Mouse (Mus musculus) heart, postnatal 25 days (tissue): ENCODE results near the gene Crk. TPM values are rescaled to one million over a fixed set of nuclear protein-coding genes. Genes with fewer than 3 reads are reported as not detected.

Experiments
- DNase-seq: peaks from one replicate; pipeline ENCODE4 v3.0.0; 2022; ENCODE audit warnings: low spot score
- intact Hi-C: fragments of 180-260 bp; cut with DNase I; formaldehyde crosslinking; loops from one replicate; pipeline ENCODE4 v1.15.1; 2025
- total RNA-seq, 2 experiments: library from RNA; stranded (reverse); gene quantifications; 2 replicates each; pipeline ENCODE4 v1.2.3; 2021

Gene Crk
- total RNA-seq, 2 experiments from 2014 or later = 81.3 to 88.2 TPM

GRCm38 (mm10) chr11:75732434-75733226 lies 53.6 kb downstream of the Crk start, which contains the start of gene Ywhae:
Gene Ywhae, plus strand, starts transcription at chr11:75732869.
- intact Hi-C loops = no loop called here
- DNase-seq = peak; percentile 83

- intact Hi-C loops = no loop called here
- peak; percentile 65 for DNase-seq
These were observed 54.3 kb downstream of the Crk start for GRCm38 (mm10) chr11:75733227-75733940.

GRCm38 (mm10) chr11:75735462-75736252 lies 56.6 kb downstream of the Crk start:
- intact Hi-C loops = loop anchor here (2.0 kb wide), 1 partner anchor 15 kb away; no protein-coding TSS in a partner anchor
- no peak for DNase-seq

GRCm38 (mm10) chr11:75736978-75737377 lies 57.9 kb downstream of the Crk start:
- intact Hi-C loops = loop anchor here (2.0 kb wide), 1 partner anchor 14 kb away; no protein-coding TSS in a partner anchor
- DNase-seq = no peak

GRCm38 (mm10) chr11:75737806-75738476 lies 58.9 kb downstream of the Crk start:
- no peak for DNase-seq
- intact Hi-C loops = loop anchor here (2.0 kb wide), 1 partner anchor 13 kb away; no protein-coding TSS in a partner anchor

- intact Hi-C loops = no loop called here
- no peak for DNase-seq
These were observed 59.4 kb downstream of the Crk start for GRCm38 (mm10) chr11:75738477-75738821.

- no peak for DNase-seq
- intact Hi-C loops = no loop called here
These were observed 61.1 kb downstream of the Crk start for GRCm38 (mm10) chr11:75740204-75740603.

- intact Hi-C loops = no loop called here
- DNase-seq = no peak
These were observed 62.6 kb downstream of the Crk start for GRCm38 (mm10) chr11:75741615-75742014.

GRCm38 (mm10) chr11:75744761-75745160 lies 65.7 kb downstream of the Crk start:
- DNase-seq = no peak
- intact Hi-C loops = no loop called here

- intact Hi-C loops = loop anchor here (2.0 kb wide), 1 partner anchor 14 kb away; no protein-coding TSS in a partner anchor
- DNase-seq = no peak
These were observed 71.5 kb downstream of the Crk start for GRCm38 (mm10) chr11:75750537-75750936.

GRCm38 (mm10) chr11:75751082-75751481 lies 72.0 kb downstream of the Crk start:
- DNase-seq = no peak
- intact Hi-C loops = loop anchor here (2.0 kb wide), 1 partner anchor 14 kb away; no protein-coding TSS in a partner anchor

Other genes with a start within 250 kb of the Crk start
- not detected for gene Serpinf2, start 239.7 kb upstream of the Crk start, total RNA-seq
- gene Wdr81, start 224.5 kb upstream of the Crk start, total RNA-seq = 1 to 10 TPM; 7.7 to 9.1 TPM
- gene Tlcd2, start 217.5 kb upstream of the Crk start, total RNA-seq = 1 to 10 TPM; 7.9 to 8.1 TPM
- 10 to 100 TPM; 78.7 to 89.4 TPM for gene Prpf8, start 192.4 kb upstream of the Crk start, total RNA-seq
- 10 to 100 TPM; 47.4 to 47.8 TPM for gene Rilp, start 169.2 kb upstream of the Crk start, total RNA-seq
- gene Scarf1, start 165.7 kb upstream of the Crk start, total RNA-seq = 10 to 100 TPM in 1 of 2 experiments, 1 to 10 TPM in 1; 8.5 to 12.1 TPM
- 10 to 100 TPM; 14.9 to 18.2 TPM for gene Slc43a2, start 147.6 kb upstream of the Crk start, total RNA-seq
- gene Pitpna, start 91.2 kb upstream of the Crk start, total RNA-seq = 100 to 1,000 TPM; 108 to 115 TPM
- 10 to 100 TPM; 27.8 to 29.8 TPM for gene Inpp5k, start 48.3 kb upstream of the Crk start, total RNA-seq
- gene Myo1c, start 28.8 kb upstream of the Crk start, total RNA-seq = 100 to 1,000 TPM; 119 to 132 TPM
- 100 to 1,000 TPM; 555 to 568 TPM for gene Ywhae, start 53.6 kb downstream of the Crk start, total RNA-seq
- under 1 TPM; 0.14 to 0.42 TPM for gene Doc2b, start 116.8 kb downstream of the Crk start, total RNA-seq